Mouse (Mus musculus) common myeloid progenitor, adult 5-6 weeks (primary cell): Measurements from ENCODE around the gene Acot4. TPM values are rescaled to one million over a fixed set of nuclear protein-coding genes. Genes with fewer than 3 reads are reported as not detected.
"Not testable (repeated sequence)": the region's sequence is repeated elsewhere in the genome, so short reads cannot be mapped to it uniquely, and the experiment has no call there.

ENCODE experiments used
- ATAC-seq: replicated peaks from 2 replicates; pipeline ENCODE4 v1.8.0; 2016; ENCODE audit warnings: low read depth, mild to moderate bottlenecking, moderate TSS enrichment, inconsistent platforms; ENCODE audit not compliant: poor library complexity, severe bottlenecking
- total RNA-seq: library from RNA; stranded (forward); fragments of 200-1000, 187-1606 nt; gene quantifications from 2 replicates; pipeline ENCODE4 v1.2.3, GENCODE M21; 2017

The Acot4 gene
- total RNA-seq, 1 experiment from 2014 or later = not detected

- no peak for ATAC-seq
Observed at GRCm38 (mm10) chr12:84068986-84069385, 30.8 kb downstream of the Acot4 start, which contains the start of gene Acot5. Gene Acot5, plus strand, starts transcription at chr12:84069325.

GRCm38 (mm10) chr12:84069582-84069981 lies 31.4 kb downstream of the Acot4 start:
- not testable (repeated sequence) for ATAC-seq

GRCm38 (mm10) chr12:84071696-84072095 lies 33.5 kb downstream of the Acot4 start:
- no peak for ATAC-seq

GRCm38 (mm10) chr12:84077371-84077990 lies 39.3 kb downstream of the Acot4 start:
- no peak for ATAC-seq

GRCm38 (mm10) chr12:84083842-84084241 lies 45.7 kb downstream of the Acot4 start:
- no peak for ATAC-seq

GRCm38 (mm10) chr12:84084581-84084980 lies 46.4 kb downstream of the Acot4 start:
- ATAC-seq = no peak

GRCm38 (mm10) chr12:84094666-84095065 lies 56.5 kb downstream of the Acot4 start:
- not testable (repeated sequence) for ATAC-seq

Other genes starting within 250 kb of the Acot4 start
- gene Numb, start 116.4 kb upstream of the Acot4 start, total RNA-seq = 14.1 and 17.0 TPM in 2 replicates
- 15.2 and 16.7 TPM in 2 replicates for gene Riox1, start 87.8 kb upstream of the Acot4 start, total RNA-seq
- gene Heatr4, start 53.5 kb upstream of the Acot4 start, total RNA-seq = not detected in 2 replicates
- gene Acot2, start 50.5 kb upstream of the Acot4 start, total RNA-seq = 13.1 and 16.3 TPM in 2 replicates
- 7.9 and 10.9 TPM in 2 replicates for gene Acot1, start 28.9 kb upstream of the Acot4 start, total RNA-seq
- gene Gm49366, start 556 bp downstream of the Acot4 start, total RNA-seq = not detected in 2 replicates
- not detected in 2 replicates for gene Acot3, start 13.8 kb downstream of the Acot4 start, total RNA-seq
- not detected in 2 replicates for gene Acot5, start 30.9 kb downstream of the Acot4 start, total RNA-seq
- gene Acot6, start 62.3 kb downstream of the Acot4 start, total RNA-seq = 1.6 and 2.5 TPM in 2 replicates
- gene Dnal1, start 76.0 kb downstream of the Acot4 start, total RNA-seq = 2.3 and 4.1 TPM in 2 replicates
- gene Pnma1, start 110.1 kb downstream of the Acot4 start, total RNA-seq = 0.58 and 0.64 TPM in 2 replicates
- 13.0 and 15.1 TPM in 2 replicates for gene Elmsan1, start 180.5 kb downstream of the Acot4 start, total RNA-seq
- gene Ptgr2, start 246.9 kb downstream of the Acot4 start, total RNA-seq = 47.0 and 55.7 TPM in 2 replicates